Mouse (Mus musculus) left cerebral cortex, adult 9 months (tissue): ENCODE results near the gene Mrpl33.

Experiments used
- DNase-seq, 2 experiments: peaks; one replicate each; pipeline ENCODE4 v3.0.0; 2022; ENCODE audit warnings: low spot score in 2 of 2

Gene Mrpl33

GRCm38 (mm10) chr5:31697644-31698296, 101.0 kb downstream of the Mrpl33 start, which contains the start of gene Babam2:
Gene Babam2, plus strand, starts transcription at chr5:31697684.
- DNase-seq, result peak; percentile 69 to 89

GRCm38 (mm10) chr5:31698297-31698726, 101.6 kb downstream of the Mrpl33 start:
- DNase-seq, result peak; percentile 71 to 87

- no peak for DNase-seq
These were observed 102.2 kb downstream of the Mrpl33 start for GRCm38 (mm10) chr5:31698931-31699330.

DNA sequence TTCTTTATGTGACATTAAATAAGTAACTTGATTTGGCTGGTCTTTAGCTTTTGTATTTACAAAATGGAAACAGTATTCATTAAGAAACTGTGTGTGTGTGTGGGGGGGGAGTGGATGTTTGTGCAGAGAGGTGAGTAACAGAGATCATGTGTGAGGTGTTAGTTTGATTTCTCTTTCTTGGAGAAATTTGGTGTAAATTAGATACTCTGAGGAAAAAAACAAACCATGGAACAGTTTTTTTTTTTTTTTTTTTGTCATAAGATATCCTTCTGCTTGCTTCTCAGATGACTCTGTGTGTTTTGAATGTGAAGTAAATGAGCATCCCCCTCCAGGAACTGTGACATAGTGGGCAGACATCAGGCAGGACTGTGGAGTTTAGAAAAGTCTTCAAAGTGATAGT, 102.7 kb downstream of the Mrpl33 start:
- no peak for DNase-seq

DNA sequence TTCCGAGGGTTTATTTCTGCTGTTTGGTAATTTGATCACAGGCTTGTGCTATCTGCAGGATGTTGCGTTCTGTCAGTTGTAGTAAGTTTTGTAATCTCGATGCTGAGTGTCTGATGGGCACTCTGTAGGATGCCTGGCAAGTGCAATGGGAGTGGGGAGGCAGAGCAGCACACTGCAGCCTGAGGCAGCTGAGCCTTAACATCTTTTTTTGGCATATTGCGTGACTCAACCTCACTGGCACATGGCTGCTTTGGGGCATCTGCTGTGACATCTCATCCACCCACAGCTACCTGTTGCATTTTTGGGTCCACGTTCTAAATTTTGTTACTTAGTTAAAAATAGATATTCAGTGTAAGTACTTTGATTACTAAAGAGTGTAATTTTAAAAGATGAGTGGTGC, 108.2 kb downstream of the Mrpl33 start:
- peak; percentile 70 to 79 for DNase-seq

GRCm38 (mm10) chr5:31706826-31707225, 110.1 kb downstream of the Mrpl33 start:
- no peak for DNase-seq

DNA sequence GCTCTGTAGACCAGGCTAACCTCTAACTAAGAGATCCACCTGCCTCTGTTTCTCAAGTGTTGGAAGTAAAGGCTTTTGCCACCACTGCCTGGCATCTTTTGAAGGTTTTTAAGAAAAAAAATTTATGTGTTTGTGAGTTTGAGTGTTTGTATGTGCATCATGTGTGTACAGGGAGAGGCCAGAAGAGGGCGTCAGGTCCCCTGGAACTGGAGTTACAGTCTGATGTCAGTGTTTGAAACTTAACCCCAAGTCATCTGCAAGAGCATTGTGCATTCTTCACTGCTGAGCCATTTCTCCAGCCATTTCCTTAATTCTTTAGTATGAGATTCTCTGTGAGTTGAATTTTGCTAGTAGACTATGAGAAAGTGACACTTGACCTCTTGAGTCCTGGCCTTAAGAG, 112.7 kb downstream of the Mrpl33 start:
- DNase-seq, result no peak

DNA sequence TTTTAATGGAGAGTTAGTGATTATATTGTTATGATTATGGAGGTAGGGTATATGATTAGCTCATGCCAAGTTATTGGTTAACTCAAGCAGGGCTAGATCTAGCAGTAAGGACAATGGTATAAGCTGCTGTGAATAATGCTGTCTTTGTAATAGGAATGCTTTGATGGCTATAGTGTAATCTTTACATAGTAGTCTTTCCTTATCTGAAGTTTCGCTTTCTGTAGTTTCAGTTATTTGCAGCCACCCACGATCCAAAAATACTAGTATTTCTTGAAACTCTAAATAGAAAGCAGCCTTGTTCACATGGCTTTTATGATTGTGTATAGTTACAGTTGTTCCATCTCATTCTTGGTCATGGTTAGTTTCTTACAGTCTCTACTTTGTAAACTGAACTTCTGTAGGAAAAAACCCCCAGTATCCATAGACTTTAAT, 116.6 kb downstream of the Mrpl33 start:
- DNase-seq, result no peak

DNA sequence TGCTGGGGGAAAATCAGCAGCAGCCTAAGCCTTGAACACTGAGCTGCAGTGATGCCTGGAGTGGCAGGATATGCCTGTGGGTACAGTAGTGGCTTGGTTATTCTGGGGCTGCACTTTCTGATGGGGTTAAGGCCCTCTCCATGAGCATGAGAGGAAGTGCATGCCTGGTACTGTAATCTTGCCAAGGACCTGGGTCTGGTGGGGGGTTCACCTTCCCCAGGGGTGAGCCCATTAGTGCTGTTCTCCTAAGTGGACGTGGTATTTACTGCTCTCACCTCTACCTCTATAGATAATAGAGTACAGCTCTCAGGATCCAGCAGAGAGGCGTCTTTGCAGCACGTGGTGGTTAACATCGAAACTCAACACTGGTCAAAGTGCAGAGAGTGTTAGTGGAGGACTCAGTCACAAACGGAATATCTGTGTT, 117.1 kb downstream of the Mrpl33 start:
- no peak for DNase-seq
